Mouse (Mus musculus): Measurements from ENCODE around the gene Chtf18. TPM values are rescaled to one million over a fixed set of nuclear protein-coding genes. Genes with fewer than 3 reads are reported as not detected.

The Chtf18 gene
- polyA plus RNA-seq, 1 experiment, result 10.6 TPM

DNA sequence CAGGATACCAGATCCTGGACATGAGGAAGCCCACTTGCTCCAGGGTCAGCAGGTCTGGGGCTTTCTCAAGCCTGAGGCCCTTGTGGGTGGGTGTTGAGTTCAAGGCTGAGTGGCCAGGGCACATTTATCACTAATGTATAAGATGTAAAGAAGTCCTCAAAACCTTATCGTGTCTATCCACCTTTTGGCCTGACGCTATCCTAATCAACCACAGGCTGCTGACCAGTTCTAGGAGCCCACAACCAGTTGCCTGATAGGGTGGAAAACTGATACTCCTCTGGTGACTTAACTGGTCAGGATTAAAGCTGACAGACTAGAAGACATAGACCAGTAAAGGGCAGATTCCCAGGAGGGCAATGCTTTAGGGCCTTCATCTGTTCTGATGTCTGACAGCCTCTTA is 17.2 kb downstream of the Chtf18 start:
- no peak for DNase-seq (ENCODE audit: low read depth in 1 of 2, low spot score in 2 of 2)
- TF ChIP-seq POLR2A (IDR thresholded peaks at IDR 0.05; ENCODE audit: low read depth, low read length) (no peak), CTCF (IDR thresholded peaks at IDR 0.05; ENCODE audit: extremely low read depth, insufficient read depth, insufficient read length, insufficient replicate concordance) (no peak)

DNA sequence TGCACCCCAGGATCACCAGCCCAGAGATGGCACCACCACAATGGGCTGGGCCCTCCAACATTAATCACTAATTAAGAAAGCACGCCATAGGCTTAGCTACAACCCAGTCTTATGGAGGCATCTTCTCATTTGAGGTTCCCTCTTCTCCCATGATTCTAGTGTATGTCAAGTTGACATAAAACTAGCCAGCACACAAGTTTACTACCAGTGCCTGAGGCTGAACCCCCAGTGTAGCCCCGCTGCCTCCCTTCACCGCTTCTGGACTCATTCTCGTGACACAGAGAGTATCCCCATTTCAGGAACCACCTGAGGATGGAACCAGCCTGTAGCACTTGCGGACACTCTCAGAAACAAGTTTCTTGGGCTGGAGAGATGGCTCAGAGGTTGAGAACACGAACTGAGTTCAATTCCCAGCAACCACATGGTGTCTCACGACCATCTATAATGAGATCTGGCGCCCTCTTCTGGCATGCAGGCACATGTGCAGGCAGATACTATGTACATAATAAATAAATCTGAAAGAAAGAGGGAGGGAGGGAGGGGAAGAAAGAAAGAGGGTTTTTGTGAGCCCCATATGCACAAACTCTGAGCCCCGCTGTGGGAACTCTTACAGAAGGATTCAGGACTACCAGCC is 26.2 kb downstream of the Chtf18 start:
- TF ChIP-seq POLR2A (IDR thresholded peaks at IDR 0.05; ENCODE audit: low read depth, low read length), result no peak
- no peak for TF ChIP-seq CTCF (IDR thresholded peaks at IDR 0.05; ENCODE audit: extremely low read depth, insufficient read depth, insufficient read length, insufficient replicate concordance)
- no peak overlapping the region for H3K4me3 ChIP-seq (ENCODE audit: extremely low read depth, insufficient read depth, insufficient read length)
- no peaks in the 10 kb centered on the region for H3K4me1 ChIP-seq (ENCODE audit: control insufficient read depth, insufficient read depth, insufficient read length)
- no peaks in the 10 kb centered on the region for H3K36me3 ChIP-seq (ENCODE audit: control insufficient read depth, insufficient read depth, low read length)
- 60% methylated on average over 9 of the region's 9 CpGs for WGBS
- no peak for DNase-seq (ENCODE audit: low read depth in 1 of 2, low spot score in 2 of 2)
- no peak overlapping the region for H3K27ac ChIP-seq (ENCODE audit: insufficient read depth, low read length)
- no peaks in the 10 kb centered on the region for H3K27me3 ChIP-seq (ENCODE audit: control insufficient read depth, insufficient read depth, low read length)

More for the DNA sequence above, 17.2 kb downstream of the Chtf18 start:
- 83% methylated on average over 2 of the region's 2 CpGs for WGBS
- Histone ChIP-seq H3K4me1 (ENCODE audit: control insufficient read depth, insufficient read depth, insufficient read length) (no peaks in the 10 kb centered on the region), H3K27me3 (ENCODE audit: control insufficient read depth, insufficient read depth, low read length) (no peaks in the 10 kb centered on the region), H3K27ac (ENCODE audit: insufficient read depth, low read length) (no peak overlapping the region), H3K4me3 (ENCODE audit: extremely low read depth, insufficient read depth, insufficient read length) (no peak overlapping the region), H3K36me3 (ENCODE audit: control insufficient read depth, insufficient read depth, low read length) (no peaks in the 10 kb centered on the region)

DNA sequence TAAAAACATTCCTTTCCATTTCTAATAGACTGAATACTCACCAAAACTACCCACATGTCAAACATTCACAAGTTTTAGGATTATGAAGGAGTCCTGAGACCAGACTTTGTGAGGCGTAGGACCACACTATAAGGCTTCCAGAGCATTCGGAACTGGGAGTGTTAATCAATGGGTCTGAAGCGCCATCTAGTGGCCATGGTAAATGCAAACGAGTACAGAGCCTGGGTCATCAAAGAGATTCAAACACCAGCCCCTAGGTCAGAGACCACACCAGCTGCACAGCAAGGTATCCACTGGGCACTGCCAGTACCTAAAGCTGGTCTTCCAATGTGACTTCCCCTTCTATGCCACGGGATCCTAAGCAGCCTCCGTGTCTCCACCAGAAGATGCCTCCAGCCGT is 28.8 kb downstream of the Chtf18 start:
- no peaks in the 10 kb centered on the region for H3K4me1 ChIP-seq (ENCODE audit: control insufficient read depth, insufficient read depth, insufficient read length)
- no peaks in the 10 kb centered on the region for H3K36me3 ChIP-seq (ENCODE audit: control insufficient read depth, insufficient read depth, low read length)
- DNase-seq (ENCODE audit: low read depth in 1 of 2, low spot score in 2 of 2), result peak; percentile 35 to 63
- WGBS, result 18% methylated on average over 7 of the region's 7 CpGs
- no peak overlapping the region for H3K4me3 ChIP-seq (ENCODE audit: extremely low read depth, insufficient read depth, insufficient read length)
- H3K27me3 ChIP-seq (ENCODE audit: control insufficient read depth, insufficient read depth, low read length), result no peaks in the 10 kb centered on the region
- no peak for TF ChIP-seq POLR2A (IDR thresholded peaks at IDR 0.05; ENCODE audit: low read depth, low read length)
- peak; percentile 71; the same call in 1 of the 2 replicates for TF ChIP-seq CTCF (IDR thresholded peaks at IDR 0.05; ENCODE audit: extremely low read depth, insufficient read depth, insufficient read length, insufficient replicate concordance)
- H3K27ac ChIP-seq (ENCODE audit: insufficient read depth, low read length), result no peak overlapping the region

DNA sequence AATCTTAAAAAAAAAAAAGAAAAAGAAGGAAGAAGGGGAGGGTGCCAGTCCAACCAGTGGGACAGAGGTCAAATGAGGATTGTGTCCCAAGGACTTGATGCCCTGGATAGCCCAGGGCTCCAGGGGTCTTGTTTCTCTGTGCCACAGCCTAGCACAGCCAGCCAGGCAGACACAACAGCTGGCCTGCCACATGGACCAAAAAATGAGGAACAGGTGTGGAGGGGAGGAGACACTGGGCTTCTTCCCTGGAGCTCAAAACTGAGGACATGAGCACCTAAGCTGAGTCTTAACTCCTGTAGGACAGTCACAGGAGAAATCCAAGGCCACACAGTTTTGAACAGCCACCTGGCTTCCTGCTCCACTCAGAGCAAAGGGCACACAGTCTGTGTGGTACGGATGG is 31.0 kb downstream of the Chtf18 start:
- no peak overlapping the region for H3K4me3 ChIP-seq (ENCODE audit: extremely low read depth, insufficient read depth, insufficient read length)
- TF ChIP-seq POLR2A (IDR thresholded peaks at IDR 0.05; ENCODE audit: low read depth, low read length), result no peak
- TF ChIP-seq CTCF (IDR thresholded peaks at IDR 0.05; ENCODE audit: extremely low read depth, insufficient read depth, insufficient read length, insufficient replicate concordance), result no peak
- DNase-seq (ENCODE audit: low read depth in 1 of 2, low spot score in 2 of 2), result no peak
- no peaks in the 10 kb centered on the region for H3K27me3 ChIP-seq (ENCODE audit: control insufficient read depth, insufficient read depth, low read length)
- no peaks in the 10 kb centered on the region for H3K36me3 ChIP-seq (ENCODE audit: control insufficient read depth, insufficient read depth, low read length)
- H3K4me1 ChIP-seq (ENCODE audit: control insufficient read depth, insufficient read depth, insufficient read length), result no peaks in the 10 kb centered on the region
- H3K27ac ChIP-seq (ENCODE audit: insufficient read depth, low read length), result no peak overlapping the region
- 20% methylated on average over 1 of the region's 1 CpGs for whole genome bisulfite sequencing

DNA sequence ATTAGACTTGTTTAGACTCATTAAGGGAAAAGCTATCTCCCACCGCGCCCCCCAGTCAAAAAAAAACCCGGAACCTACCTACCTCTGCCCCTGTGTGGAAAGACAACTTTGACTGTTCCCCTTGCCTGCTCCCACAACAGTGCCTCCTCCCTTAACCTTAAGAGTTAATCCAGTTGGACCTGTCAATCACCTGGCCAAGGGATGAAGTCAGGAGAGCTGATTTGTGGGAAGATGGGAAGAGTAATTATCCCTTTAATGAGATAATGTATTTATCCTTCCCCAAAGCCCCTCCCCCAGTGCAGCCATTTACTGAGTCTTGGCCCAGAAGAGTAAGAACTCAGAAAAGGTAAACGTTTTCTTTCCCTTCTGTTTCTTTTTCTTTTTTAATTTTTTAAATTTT is 38.3 kb downstream of the Chtf18 start:
- no peak overlapping the region for H3K27ac ChIP-seq (ENCODE audit: insufficient read depth, low read length)
- H3K4me1 ChIP-seq (ENCODE audit: control insufficient read depth, insufficient read depth, insufficient read length), result no peaks in the 10 kb centered on the region
- no peak overlapping the region for H3K4me3 ChIP-seq (ENCODE audit: extremely low read depth, insufficient read depth, insufficient read length)
- TF ChIP-seq CTCF (IDR thresholded peaks at IDR 0.05; ENCODE audit: extremely low read depth, insufficient read depth, insufficient read length, insufficient replicate concordance) (no peak), POLR2A (IDR thresholded peaks at IDR 0.05; ENCODE audit: low read depth, low read length) (no peak)
- no peaks in the 10 kb centered on the region for H3K36me3 ChIP-seq (ENCODE audit: control insufficient read depth, insufficient read depth, low read length)
- no peaks in the 10 kb centered on the region for H3K27me3 ChIP-seq (ENCODE audit: control insufficient read depth, insufficient read depth, low read length)
- WGBS, result 78% methylated on average over 4 of the region's 4 CpGs
- DNase-seq (ENCODE audit: low read depth in 1 of 2, low spot score in 2 of 2), result no peak

DNA sequence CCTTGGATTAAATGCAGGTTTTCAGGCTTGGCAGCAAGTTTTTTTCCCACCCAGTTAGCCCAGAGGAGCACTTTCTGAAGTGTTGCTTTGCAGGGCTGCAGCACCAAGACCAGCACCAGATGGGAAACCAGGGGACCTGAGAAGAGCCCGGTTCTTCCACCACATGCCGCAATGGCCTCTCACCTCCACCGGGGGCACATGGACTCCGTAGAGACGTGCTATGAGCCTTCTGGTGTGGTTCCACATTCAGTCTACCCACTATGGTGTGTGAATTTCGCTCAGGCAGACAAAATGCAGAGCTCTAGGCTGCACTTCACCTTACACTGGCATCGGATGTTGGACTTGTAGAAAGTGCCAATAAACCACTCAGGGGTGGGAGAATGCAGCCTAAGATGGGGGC is 40.9 kb downstream of the Chtf18 start:
- TF ChIP-seq POLR2A (IDR thresholded peaks at IDR 0.05; ENCODE audit: low read depth, low read length), result no peak
- TF ChIP-seq CTCF (IDR thresholded peaks at IDR 0.05; ENCODE audit: extremely low read depth, insufficient read depth, insufficient read length, insufficient replicate concordance), result 0 out of 2 replicates have a peak, but pooled peaks have one; percentile 15
- Histone ChIP-seq H3K27me3 (ENCODE audit: control insufficient read depth, insufficient read depth, low read length) (no peaks in the 10 kb centered on the region), H3K4me3 (ENCODE audit: extremely low read depth, insufficient read depth, insufficient read length) (no peak overlapping the region), H3K27ac (ENCODE audit: insufficient read depth, low read length) (no peak overlapping the region), H3K36me3 (ENCODE audit: control insufficient read depth, insufficient read depth, low read length) (no peaks in the 10 kb centered on the region), H3K4me1 (ENCODE audit: control insufficient read depth, insufficient read depth, insufficient read length) (no peaks in the 10 kb centered on the region)
- no peak for DNase-seq (ENCODE audit: low read depth in 1 of 2, low spot score in 2 of 2)
- 24% methylated on average over 7 of the region's 7 CpGs for WGBS

DNA sequence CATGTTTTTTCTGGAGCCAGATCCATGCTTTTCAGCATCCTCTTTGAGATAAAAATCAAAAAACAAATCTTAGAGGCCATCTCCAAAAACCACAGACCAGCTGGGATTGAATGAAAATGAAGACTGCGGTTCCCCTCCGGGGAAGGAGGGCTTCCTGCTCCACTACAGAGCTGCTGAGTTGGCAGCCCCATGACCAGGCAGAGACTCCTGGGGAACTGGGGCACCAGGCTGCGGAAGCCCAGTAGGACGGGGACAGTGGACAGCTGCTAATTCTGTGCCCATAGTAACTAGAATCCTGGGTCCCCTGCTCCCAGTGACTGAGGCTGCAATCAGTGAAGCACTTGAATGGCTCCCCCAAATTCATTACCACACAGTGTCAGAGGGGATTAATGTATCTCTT is 45.6 kb downstream of the Chtf18 start:
- Histone ChIP-seq H3K4me3 (ENCODE audit: extremely low read depth, insufficient read depth, insufficient read length) (no peak overlapping the region), H3K27ac (ENCODE audit: insufficient read depth, low read length) (no peak overlapping the region), H3K27me3 (ENCODE audit: control insufficient read depth, insufficient read depth, low read length) (no peaks in the 10 kb centered on the region), H3K4me1 (ENCODE audit: control insufficient read depth, insufficient read depth, insufficient read length) (no peaks in the 10 kb centered on the region; the same call in 1 of the 2 replicates), H3K36me3 (ENCODE audit: control insufficient read depth, insufficient read depth, low read length) (no peaks in the 10 kb centered on the region)
- no peak for TF ChIP-seq CTCF (IDR thresholded peaks at IDR 0.05; ENCODE audit: extremely low read depth, insufficient read depth, insufficient read length, insufficient replicate concordance)
- TF ChIP-seq POLR2A (IDR thresholded peaks at IDR 0.05; ENCODE audit: low read depth, low read length), result no peak
- DNase-seq (ENCODE audit: low read depth in 1 of 2, low spot score in 2 of 2), result no peak
- 48% methylated on average over 4 of the region's 4 CpGs for WGBS

All from spleen, adult 2 months (tissue).